Mouse (Mus musculus): ENCODE data around the gene Nckap1. TPM values are rescaled to one million over a fixed set of nuclear protein-coding genes. Genes with fewer than 3 reads are reported as not detected.

Gene Nckap1
- polyA plus RNA-seq, 2 experiments: 9.9 to 11.4 TPM

DNA sequence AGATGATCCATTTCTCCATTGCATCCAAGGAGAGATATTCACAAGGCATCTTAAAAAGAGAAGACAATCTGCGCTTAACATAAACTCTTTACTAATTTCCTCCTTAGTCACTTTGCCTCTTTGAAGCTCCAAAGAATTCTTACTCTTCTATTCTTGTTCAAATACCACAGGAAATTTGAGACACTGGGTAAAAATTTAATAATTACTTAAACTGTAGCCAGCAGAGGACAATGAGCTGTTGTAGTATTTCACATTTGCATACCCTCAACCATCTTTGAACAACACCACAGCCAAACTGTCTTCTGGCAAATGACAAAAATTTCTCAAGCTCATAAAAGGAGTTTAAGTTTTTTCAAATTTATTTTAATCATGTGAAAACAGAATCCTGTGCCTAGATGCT is 33.3 kb downstream of the Nckap1 start:
- TF ChIP-seq EP300 (IDR thresholded peaks at IDR 0.05; ENCODE audit: low read depth) (no peak), CTCF (IDR thresholded peaks at IDR 0.05; ENCODE audit: low read depth) (no peak)
- Histone ChIP-seq H3K9me3 (ENCODE audit: control insufficient read depth, low read length) (no peaks in the 10 kb centered on the region), H3K27me3 (ENCODE audit: control insufficient read depth, insufficient read depth, low read length) (no peaks in the 10 kb centered on the region), H3K27ac (no peak overlapping the region), H3K9ac (replicated peaks) (no peak overlapping the region), H3K36me3 (replicated peaks; ENCODE audit: control insufficient read depth, insufficient read depth, low read depth) (peaks cover 15% of the 10 kb centered on the region), H3K4me2 (ENCODE audit: low read depth) (no peak overlapping the region), H3K4me1 (replicated peaks; ENCODE audit: control insufficient read depth in 2 of 2, insufficient read depth in 2 of 2, low read length in 1 of 2) (no peaks in the 10 kb centered on the region), H3K4me3 (ENCODE audit: insufficient read depth in 1 of 2, low read depth in 2 of 2, low read length in 2 of 2) (no peak overlapping the region)
- no peak for DNase-seq (ENCODE audit: low read depth in 3 of 3, low spot score in 3 of 3)
- ATAC-seq (ENCODE audit: insufficient read depth): no peak
- 74% methylated on average over 1 of the region's 1 CpGs for WGBS (ENCODE audit: insufficient replicate concordance)

DNA sequence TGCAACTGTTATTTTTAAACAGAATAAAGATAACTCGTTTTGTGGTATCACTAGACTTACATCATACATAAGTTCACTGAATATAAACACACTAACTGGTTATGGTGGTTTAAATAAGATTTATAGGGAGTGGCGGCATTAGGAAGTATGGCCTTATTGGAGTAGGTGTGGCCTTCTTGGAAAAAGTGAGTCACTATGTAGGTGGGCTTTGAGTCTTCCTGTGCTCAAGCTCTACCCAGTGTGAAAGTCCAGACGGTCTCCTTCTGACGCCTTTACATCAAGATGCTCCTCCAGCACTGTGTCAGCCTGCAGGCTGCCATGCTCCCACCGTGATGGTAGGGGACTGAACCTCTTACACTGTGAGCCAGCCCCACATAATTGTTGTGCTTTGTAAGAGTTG is 38.4 kb downstream of the Nckap1 start:
- H3K9ac ChIP-seq (replicated peaks): no peak overlapping the region
- H3K27me3 ChIP-seq (ENCODE audit: control insufficient read depth, insufficient read depth, low read length): no peaks in the 10 kb centered on the region
- ATAC-seq (ENCODE audit: insufficient read depth): no peak
- TF ChIP-seq CTCF (IDR thresholded peaks at IDR 0.05; ENCODE audit: low read depth): no peak
- no peak for TF ChIP-seq EP300 (IDR thresholded peaks at IDR 0.05; ENCODE audit: low read depth)
- 73% methylated on average over 5 of the region's 5 CpGs for WGBS (ENCODE audit: insufficient replicate concordance)
- peaks cover 7% of the 10 kb centered on the region for H3K36me3 ChIP-seq (replicated peaks; ENCODE audit: control insufficient read depth, insufficient read depth, low read depth)
- H3K4me1 ChIP-seq (replicated peaks; ENCODE audit: control insufficient read depth in 2 of 2, insufficient read depth in 2 of 2, low read length in 1 of 2): no peaks in the 10 kb centered on the region
- H3K9me3 ChIP-seq (ENCODE audit: control insufficient read depth, low read length): no peaks in the 10 kb centered on the region
- H3K27ac ChIP-seq: no peak overlapping the region
- no peak for DNase-seq (ENCODE audit: low read depth in 3 of 3, low spot score in 3 of 3)
- H3K4me2 ChIP-seq (ENCODE audit: low read depth): no peak overlapping the region
- H3K4me3 ChIP-seq (ENCODE audit: insufficient read depth in 1 of 2, low read depth in 2 of 2, low read length in 2 of 2): no peak overlapping the region

DNA sequence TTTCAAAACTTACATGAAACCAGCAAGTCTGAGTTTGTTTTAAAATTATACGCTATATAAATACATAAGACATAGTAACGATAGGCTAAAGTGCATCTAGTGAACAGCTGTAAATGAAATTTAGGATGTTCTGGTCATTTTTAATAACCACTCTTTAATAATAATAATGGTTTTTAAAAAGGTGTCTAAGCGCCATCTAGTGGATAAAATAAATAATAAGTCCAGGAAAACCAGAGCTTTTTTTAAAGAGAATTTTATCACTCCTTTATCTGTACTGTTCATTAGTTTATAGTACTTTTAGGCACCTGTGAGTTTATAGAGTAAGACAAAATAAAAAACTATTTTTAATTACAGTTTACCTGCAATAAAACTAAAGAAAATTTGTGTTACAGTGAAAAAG is 44.0 kb downstream of the Nckap1 start:
- TF ChIP-seq CTCF (IDR thresholded peaks at IDR 0.05; ENCODE audit: low read depth): 0 out of 2 replicates have a peak, but pooled peaks have one; percentile 6
- no peak for TF ChIP-seq EP300 (IDR thresholded peaks at IDR 0.05; ENCODE audit: low read depth)
- H3K4me3 ChIP-seq (ENCODE audit: insufficient read depth in 1 of 2, low read depth in 2 of 2, low read length in 2 of 2): no peak overlapping the region
- no peak for DNase-seq (ENCODE audit: low read depth in 3 of 3, low spot score in 3 of 3)
- no peak overlapping the region for H3K27ac ChIP-seq
- no peaks in the 10 kb centered on the region for H3K27me3 ChIP-seq (ENCODE audit: control insufficient read depth, insufficient read depth, low read length)
- no peaks in the 10 kb centered on the region for H3K4me1 ChIP-seq (replicated peaks; ENCODE audit: control insufficient read depth in 2 of 2, insufficient read depth in 2 of 2, low read length in 1 of 2)
- H3K36me3 ChIP-seq (replicated peaks; ENCODE audit: control insufficient read depth, insufficient read depth, low read depth): peaks cover 9% of the 10 kb centered on the region
- WGBS (ENCODE audit: insufficient replicate concordance): 57% methylated on average over 3 of the region's 3 CpGs
- H3K4me2 ChIP-seq (ENCODE audit: low read depth): no peak overlapping the region
- no peak overlapping the region for H3K9ac ChIP-seq (replicated peaks)
- no peaks in the 10 kb centered on the region for H3K9me3 ChIP-seq (ENCODE audit: control insufficient read depth, low read length)
- ATAC-seq (ENCODE audit: insufficient read depth): no peak

DNA sequence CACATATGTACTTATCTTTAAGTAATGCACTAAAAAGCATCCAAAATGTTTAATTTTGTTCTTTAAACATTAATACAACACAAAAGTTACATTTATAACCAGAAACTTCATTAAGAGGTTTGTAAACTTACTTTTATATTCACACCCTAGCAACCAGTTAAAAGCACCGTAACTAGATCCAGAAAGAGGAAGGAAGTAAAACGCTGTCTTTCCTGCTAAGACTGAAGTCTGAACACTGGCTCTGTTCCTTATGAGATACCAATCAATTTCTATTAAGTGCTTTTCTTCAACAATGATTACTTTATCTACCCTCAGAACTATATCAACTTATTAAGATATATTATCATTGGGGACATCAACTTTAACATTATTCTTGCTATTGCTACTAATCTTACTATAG is 44.6 kb downstream of the Nckap1 start:
- Histone ChIP-seq H3K4me3 (ENCODE audit: insufficient read depth in 1 of 2, low read depth in 2 of 2, low read length in 2 of 2) (no peak overlapping the region), H3K4me1 (replicated peaks; ENCODE audit: control insufficient read depth in 2 of 2, insufficient read depth in 2 of 2, low read length in 1 of 2) (no peaks in the 10 kb centered on the region), H3K4me2 (ENCODE audit: low read depth) (no peak overlapping the region), H3K9ac (replicated peaks) (no peak overlapping the region), H3K36me3 (replicated peaks; ENCODE audit: control insufficient read depth, insufficient read depth, low read depth) (peaks cover 9% of the 10 kb centered on the region), H3K27ac (no peak overlapping the region), H3K27me3 (ENCODE audit: control insufficient read depth, insufficient read depth, low read length) (no peaks in the 10 kb centered on the region), H3K9me3 (ENCODE audit: control insufficient read depth, low read length) (no peaks in the 10 kb centered on the region)
- TF ChIP-seq EP300 (IDR thresholded peaks at IDR 0.05; ENCODE audit: low read depth) (no peak), CTCF (IDR thresholded peaks at IDR 0.05; ENCODE audit: low read depth) (no peak)
- 48% methylated on average over 2 of the region's 2 CpGs for WGBS (ENCODE audit: insufficient replicate concordance)
- DNase-seq (ENCODE audit: low read depth in 3 of 3, low spot score in 3 of 3) (no peak), ATAC-seq (ENCODE audit: insufficient read depth) (no peak)

DNA sequence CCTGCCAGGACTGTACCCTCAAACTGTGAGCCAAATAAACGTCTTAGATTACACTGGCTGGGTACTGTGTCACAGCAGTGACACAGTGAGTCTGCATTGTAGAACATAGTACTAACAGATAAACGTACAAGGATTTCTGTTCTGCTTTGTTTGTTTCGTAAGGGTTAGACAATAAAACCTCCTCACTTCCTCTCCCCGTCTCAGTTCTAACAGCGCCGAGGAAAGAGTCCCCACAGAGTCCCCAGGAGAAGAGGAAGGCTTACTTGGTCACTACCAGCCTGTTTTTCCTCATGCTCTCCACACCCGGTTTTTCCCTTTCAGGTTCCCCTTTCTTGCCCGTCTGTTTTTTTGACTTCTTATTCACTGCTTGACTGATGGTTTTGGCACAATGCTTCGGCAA is 56.9 kb downstream of the Nckap1 start:
- H3K4me2 ChIP-seq (ENCODE audit: low read depth): no peak overlapping the region
- ATAC-seq (ENCODE audit: insufficient read depth): no peak
- no peaks in the 10 kb centered on the region for H3K4me1 ChIP-seq (replicated peaks; ENCODE audit: control insufficient read depth in 2 of 2, insufficient read depth in 2 of 2, low read length in 1 of 2)
- TF ChIP-seq EP300 (IDR thresholded peaks at IDR 0.05; ENCODE audit: low read depth): no peak
- TF ChIP-seq CTCF (IDR thresholded peaks at IDR 0.05; ENCODE audit: low read depth): no peak
- peaks cover 2% of the 10 kb centered on the region; the same call in 1 of the 2 replicates for H3K36me3 ChIP-seq (replicated peaks; ENCODE audit: control insufficient read depth, insufficient read depth, low read depth)
- WGBS (ENCODE audit: insufficient replicate concordance): 49% methylated on average over 9 of the region's 9 CpGs
- H3K9me3 ChIP-seq (ENCODE audit: control insufficient read depth, low read length): no peaks in the 10 kb centered on the region
- no peak overlapping the region for H3K27ac ChIP-seq
- H3K4me3 ChIP-seq (ENCODE audit: insufficient read depth in 1 of 2, low read depth in 2 of 2, low read length in 2 of 2): no peak overlapping the region
- H3K27me3 ChIP-seq (ENCODE audit: control insufficient read depth, insufficient read depth, low read length): no peaks in the 10 kb centered on the region
- H3K9ac ChIP-seq (replicated peaks): no peak overlapping the region
- DNase-seq (ENCODE audit: low read depth in 3 of 3, low spot score in 3 of 3): peak in 1 of 3 experiments; percentile 9
